Comparison of ENCODE assay signal across 11 mouse cellular contexts in the genomic region with DNA sequence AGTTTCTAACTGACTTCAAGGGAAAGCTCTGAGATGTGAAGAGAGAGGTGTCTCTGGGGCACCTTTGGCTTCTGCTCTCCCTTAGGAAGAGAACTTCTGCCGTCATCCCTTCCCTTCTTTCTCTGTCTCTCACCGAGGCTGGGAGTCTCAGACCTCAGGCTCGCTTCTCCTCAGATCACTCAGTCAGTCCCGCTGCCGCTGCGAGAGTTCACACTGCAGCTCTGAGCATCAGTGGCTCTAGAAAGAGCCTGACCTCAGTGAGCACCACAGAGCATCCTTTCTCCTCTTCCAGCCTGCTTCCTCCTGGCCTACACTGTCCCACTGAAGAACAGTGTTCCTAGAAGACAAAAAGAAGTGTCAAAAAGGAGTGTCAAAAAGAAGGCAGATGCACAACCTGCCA.
DNase-seq lines count a peak whose midpoint lies in the region; ATAC-seq and TF ChIP-seq lines count a peak whose summit lies in the region.
"Had no signal": no experiment of that assay in that cellular context is flagged by ENCODE, and none has a peak within 500 bp of the region (broad histone marks: within the 10 kb centered on the region; RNA-seq: fewer than 3 reads in every experiment).

No protein-coding gene starts in this region.

- peak overlapping the region; percentile 11 for H3K4me2 ChIP-seq in lung, embryonic 15.5 days
- peak overlapping the region; percentile 43 for H3K4me2 ChIP-seq in forebrain, postnatal 0 days (ENCODE audit: low read depth)
- H3K4me2 ChIP-seq in limb, embryonic 11.5 days (ENCODE audit: low read depth, severe bottlenecking) = peak overlapping the region; percentile 7; the same call in 1 of the 2 replicates
- no peak overlapping the region for H3K4me2 ChIP-seq in liver, embryonic 12.5 days

- peaks cover 8% of the 10 kb centered on the region; the same call in 1 of the 2 replicates for H3K4me1 ChIP-seq in lung, embryonic 15.5 days
- no peaks in the 10 kb centered on the region for H3K4me1 ChIP-seq in lung, adult 2 months (ENCODE audit: control insufficient read depth, insufficient read depth, low read length)
- H3K4me1 ChIP-seq in forebrain, postnatal 0 days (ENCODE audit: insufficient read depth) = peaks cover 14% of the 10 kb centered on the region; the same call in 1 of the 2 replicates
- H3K4me1 ChIP-seq in limb, embryonic 11.5 days (ENCODE audit: control insufficient read depth, insufficient read depth, low read length) = peaks cover 8% of the 10 kb centered on the region
- no peaks in the 10 kb centered on the region for H3K4me1 ChIP-seq in liver, embryonic 12.5 days

- DNase-seq in lung, adult 2 months = no peak
- DNase-seq in forebrain, postnatal 0 days = no peak
- no peak for DNase-seq in limb, embryonic 11.5 days (ENCODE audit: low spot score)
- DNase-seq in retina, postnatal 1 day = peak; percentile 31
- no peak for DNase-seq in right cerebral cortex, postnatal 25 days
- DNase-seq: kidney, adult 11 months; lung, postnatal 36 days; thymus, postnatal 25 days had no signal

- H3K9me3 ChIP-seq in lung, embryonic 15.5 days = no peaks in the 10 kb centered on the region
- no peaks in the 10 kb centered on the region for H3K9me3 ChIP-seq in forebrain, postnatal 0 days (ENCODE audit: low read length)
- H3K9me3 ChIP-seq in limb, embryonic 11.5 days (ENCODE audit: control insufficient read depth, low read length) = no peaks in the 10 kb centered on the region
- H3K9me3 ChIP-seq in liver, embryonic 12.5 days (replicated peaks) = no peaks in the 10 kb centered on the region

- no peak for TF ChIP-seq CTCF in lung, adult 2 months (IDR thresholded peaks at IDR 0.05; ENCODE audit: insufficient read depth, low read length)
- no peak for TF ChIP-seq CTCF in forebrain, postnatal 0 days (IDR thresholded peaks at IDR 0.05; ENCODE audit: low read depth)

- TF ChIP-seq POLR2A in lung, adult 2 months (IDR thresholded peaks at IDR 0.05; ENCODE audit: borderline replicate concordance, extremely low read depth, low read depth, low read length) = no peak

- H3K4me3 ChIP-seq in lung, embryonic 15.5 days = no peak overlapping the region
- H3K4me3 ChIP-seq in lung, adult 2 months (replicated peaks; ENCODE audit: extremely low read depth, low read depth, low read length) = no peak overlapping the region
- no peak overlapping the region for H3K4me3 ChIP-seq in forebrain, postnatal 0 days (ENCODE audit: low read depth, low read length)
- no peak overlapping the region for H3K4me3 ChIP-seq in limb, embryonic 11.5 days (ENCODE audit: low read depth, low read length)
- H3K4me3 ChIP-seq in liver, embryonic 12.5 days = no peak overlapping the region

- no peaks in the 10 kb centered on the region for H3K36me3 ChIP-seq in lung, embryonic 15.5 days
- H3K36me3 ChIP-seq in forebrain, postnatal 0 days (ENCODE audit: insufficient read depth) = no peaks in the 10 kb centered on the region
- no peaks in the 10 kb centered on the region for H3K36me3 ChIP-seq in limb, embryonic 11.5 days (ENCODE audit: control insufficient read depth, insufficient read depth, low read length)
- H3K36me3 ChIP-seq in liver, embryonic 12.5 days = no peaks in the 10 kb centered on the region

- WGBS in lung, embryonic 15.5 days = 23% methylated on average over 6 of the region's 6 CpGs
- WGBS in lung, adult 2 months = 58% methylated on average over 6 of the region's 6 CpGs
- WGBS in forebrain, postnatal 0 days = 3% methylated on average over 6 of the region's 6 CpGs
- WGBS in limb, embryonic 11.5 days = 8% methylated on average over 6 of the region's 6 CpGs
- 16% methylated on average over 6 of the region's 6 CpGs for WGBS in liver, embryonic 12.5 days (ENCODE audit: insufficient replicate concordance)

- ATAC-seq in lung, embryonic 15.5 days (ENCODE audit: borderline replicate concordance, extremely low read depth, low FRiP score, low TSS enrichment) = no peak
- ATAC-seq in forebrain, postnatal 0 days = no peak
- ATAC-seq in limb, embryonic 11.5 days (ENCODE audit: insufficient number of reproducible peaks, low FRiP score, low TSS enrichment, low read depth) = no peak
- no peak for ATAC-seq in inflammation-experienced regulatory T-cells, adult 6 months
- ATAC-seq in liver, embryonic 12.5 days = no peak

- no peak overlapping the region for H3K9ac ChIP-seq in lung, embryonic 15.5 days
- peak overlapping the region; percentile 22; the same call in 1 of the 2 replicates for H3K9ac ChIP-seq in forebrain, postnatal 0 days
- no peak overlapping the region for H3K9ac ChIP-seq in limb, embryonic 11.5 days (ENCODE audit: low read length)
- no peak overlapping the region for H3K9ac ChIP-seq in liver, embryonic 12.5 days

- no peak overlapping the region for H3K27ac ChIP-seq in lung, embryonic 15.5 days
- H3K27ac ChIP-seq in forebrain, postnatal 0 days (ENCODE audit: low read depth, low read length) = peak overlapping the region; percentile 70
- no peak overlapping the region for H3K27ac ChIP-seq in limb, embryonic 11.5 days (replicated peaks; ENCODE audit: low read depth, low read length)
- H3K27ac ChIP-seq in liver, embryonic 12.5 days = no peak overlapping the region

- H3K27me3 ChIP-seq in lung, embryonic 15.5 days = peaks cover 4% of the 10 kb centered on the region; the same call in 1 of the 2 replicates
- H3K27me3 ChIP-seq in forebrain, postnatal 0 days (ENCODE audit: insufficient read depth, low read length) = no peaks in the 10 kb centered on the region
- no peaks in the 10 kb centered on the region for H3K27me3 ChIP-seq in limb, embryonic 11.5 days (ENCODE audit: control insufficient read depth, insufficient read depth, low read length)
- peaks cover 19% of the 10 kb centered on the region for H3K27me3 ChIP-seq in liver, embryonic 12.5 days (replicated peaks)
